Mouse (Mus musculus) MEL (cell line): Measurements from ENCODE around the gene Mrps18a. TPM values are rescaled to one million over a fixed set of nuclear protein-coding genes. Genes with fewer than 3 reads are reported as not detected.

Experiments
- DNase-seq: peaks from one replicate; pipeline ENCODE4 v3.0.0; 2011; ENCODE audit warnings: low read depth, low spot score
- H3K27ac ChIP-seq: 2 replicates; pipeline ENCODE4 v1.5.1; 2012; ENCODE audit warnings: low read depth, mild to moderate bottlenecking, control low read depth, low read length, moderate library complexity; ENCODE audit not compliant: control insufficient read depth
- H3K27me3 ChIP-seq, 2 experiments: fragments of 150-350 bp in 1 of 2; sonication (generic) in 1 of 2; 2 replicates each; pipeline ENCODE4 v1.6.1; 2012; ENCODE audit warnings: low read length in 2 of 2, mild to moderate bottlenecking in 2 of 2, improper control_type of control experiment in 1 of 2, moderate library complexity in 1 of 2; ENCODE audit not compliant: insufficient read depth in 2 of 2, control insufficient read depth in 1 of 2
- H3K36me3 ChIP-seq, 2 experiments: 2 replicates each; pipeline ENCODE4 v1.6.1; 2012 to 2014; ENCODE audit warnings: low read length in 2 of 2, improper control_type of control experiment in 1 of 2, inconsistent platforms in 1 of 2, mild to moderate bottlenecking in 1 of 2; ENCODE audit not compliant: insufficient read depth in 2 of 2, control insufficient read depth in 1 of 2
- H3K4me1 ChIP-seq, 2 experiments: fragments of 150-350 bp in 1 of 2; sonication (generic) in 1 of 2; 2 replicates each; pipeline ENCODE4 v1.6.1; 2012; ENCODE audit warnings: low read length in 2 of 2, improper control_type of control experiment in 1 of 2, mild to moderate bottlenecking in 1 of 2; ENCODE audit not compliant: insufficient read depth in 2 of 2, control insufficient read depth in 1 of 2
- H3K4me3 ChIP-seq, 2 experiments: fragments of 150-350 bp in 1 of 2; sonication (generic) in 1 of 2; 2 replicates each; pipeline ENCODE4 v1.5.1; 2012; ENCODE audit warnings: low read depth in 2 of 2, low read length in 2 of 2, mild to moderate bottlenecking in 2 of 2, moderate library complexity in 2 of 2, control low read depth in 1 of 2, improper control_type of control experiment in 1 of 2; ENCODE audit not compliant: control insufficient read depth in 1 of 2, insufficient read depth in 1 of 2
- H3K79me2 ChIP-seq: 2 replicates; pipeline ENCODE4 v1.6.1; 2012; ENCODE audit warnings: mild to moderate bottlenecking, low read length, moderate library complexity; ENCODE audit not compliant: control insufficient read depth, poor library complexity, insufficient read depth
- H3K9ac ChIP-seq: 2 replicates; pipeline ENCODE4 v1.6.1; 2012; ENCODE audit warnings: low read depth, mild to moderate bottlenecking, control low read depth, low read length, moderate library complexity; ENCODE audit not compliant: control insufficient read depth, poor library complexity, severe bottlenecking
- H3K9me3 ChIP-seq: fragments of 150-350 bp; sonication (generic); replicated peaks from 2 replicates; pipeline ENCODE4 v1.6.1; 2012; ENCODE audit warnings: mild to moderate bottlenecking, low read length, improper control_type of control experiment, moderate library complexity; ENCODE audit not compliant: insufficient read depth
- BHLHE40 ChIP-seq: IDR thresholded peaks from 2 replicates; pipeline ENCODE4 v1.6.1; 2012; ENCODE audit warnings: low read depth, mild to moderate bottlenecking, inconsistent platforms, low read length, improper control_type of control experiment, borderline replicate concordance
- CHD1 ChIP-seq: IDR thresholded peaks from 2 replicates; pipeline ENCODE4 v1.6.1; 2012; ENCODE audit warnings: low read depth, mild to moderate bottlenecking, inconsistent platforms, low read length, improper control_type of control experiment
- EP300 ChIP-seq, 2 experiments: IDR thresholded peaks; 2 replicates each; pipeline ENCODE4 v1.6.1; 2011; ENCODE audit warnings: improper control_type of control experiment in 2 of 2, low read length in 2 of 2, low read depth in 1 of 2, mild to moderate bottlenecking in 1 of 2
- GATA1 ChIP-seq: IDR thresholded peaks from 2 replicates; pipeline ENCODE4 v1.6.1; 2011; ENCODE audit warnings: low read depth, low read length, improper control_type of control experiment
- HCFC1 ChIP-seq: IDR thresholded peaks from 2 replicates; pipeline ENCODE4 v1.6.1; 2012; ENCODE audit warnings: low read depth, mild to moderate bottlenecking, inconsistent platforms, low read length, improper control_type of control experiment, moderate library complexity
- JUND ChIP-seq: IDR thresholded peaks from 2 replicates; pipeline ENCODE4 v1.6.1; 2011; ENCODE audit warnings: low read depth, mild to moderate bottlenecking, improper control_type of control experiment, low read length
- MAX ChIP-seq: IDR thresholded peaks from 2 replicates; pipeline ENCODE4 v1.6.1; 2011; ENCODE audit warnings: low read length, improper control_type of control experiment
- MAZ ChIP-seq: IDR thresholded peaks from 2 replicates; pipeline ENCODE4 v1.6.1; 2012; ENCODE audit warnings: low read depth, mild to moderate bottlenecking, inconsistent platforms, low read length, improper control_type of control experiment
- MEF2A ChIP-seq: IDR thresholded peaks from 2 replicates; pipeline ENCODE4 v1.6.1; 2014; ENCODE audit warnings: low read depth, mild to moderate bottlenecking, inconsistent platforms, low read length, improper control_type of control experiment; ENCODE audit not compliant: poor library complexity, insufficient replicate concordance, severe bottlenecking; ENCODE audit errors: extremely low read depth
- MXI1 ChIP-seq: IDR thresholded peaks from 2 replicates; pipeline ENCODE4 v1.6.1; 2011; ENCODE audit warnings: mild to moderate bottlenecking, low read depth, low read length, improper control_type of control experiment
- MYB ChIP-seq: IDR thresholded peaks from 2 replicates; pipeline ENCODE4 v1.6.1; 2011; ENCODE audit warnings: mild to moderate bottlenecking, low read depth, low read length, improper control_type of control experiment
- NRF1 ChIP-seq: IDR thresholded peaks from 2 replicates; pipeline ENCODE4 v1.6.1; 2014; ENCODE audit warnings: low read depth, mild to moderate bottlenecking, inconsistent platforms, low read length, improper control_type of control experiment, moderate library complexity; ENCODE audit not compliant: poor library complexity, insufficient read depth, severe bottlenecking
- POLR2AphosphoS2 ChIP-seq: IDR thresholded peaks from 2 replicates; pipeline ENCODE4 v1.6.1; 2011; ENCODE audit warnings: low read length, improper control_type of control experiment
- POLR2AphosphoS5 ChIP-seq: IDR thresholded peaks from 2 replicates; pipeline ENCODE4 v1.6.1; 2012; ENCODE audit warnings: low read depth, borderline replicate concordance, mild to moderate bottlenecking, inconsistent platforms, low read length, moderate library complexity, mixed read lengths
- RAD21 ChIP-seq: IDR thresholded peaks from 2 replicates; pipeline ENCODE4 v1.6.1; 2011; ENCODE audit warnings: mild to moderate bottlenecking, low read depth, low read length, improper control_type of control experiment
- RCOR1 ChIP-seq: IDR thresholded peaks from 2 replicates; pipeline ENCODE4 v1.6.1; 2012; ENCODE audit warnings: low read depth, mild to moderate bottlenecking, inconsistent platforms, low read length, improper control_type of control experiment
- SIN3A ChIP-seq: IDR thresholded peaks from 2 replicates; pipeline ENCODE4 v1.6.1; 2012; ENCODE audit warnings: low read length, improper control_type of control experiment, inconsistent platforms
- SMC3 ChIP-seq: IDR thresholded peaks from 2 replicates; pipeline ENCODE4 v1.6.1; 2011; ENCODE audit warnings: low read depth, low read length, improper control_type of control experiment
- TBP ChIP-seq: IDR thresholded peaks from 2 replicates; pipeline ENCODE4 v1.8.0; 2011; ENCODE audit warnings: low read depth, low read length, improper control_type of control experiment
- UBTF ChIP-seq: IDR thresholded peaks from 2 replicates; pipeline ENCODE4 v1.6.1; 2012; ENCODE audit warnings: low read depth, mild to moderate bottlenecking, inconsistent platforms, low read length, improper control_type of control experiment, moderate library complexity, borderline replicate concordance; ENCODE audit not compliant: insufficient read depth
- USF1 ChIP-seq: IDR thresholded peaks from 2 replicates; pipeline ENCODE4 v1.6.1; 2014; ENCODE audit warnings: low read depth, mild to moderate bottlenecking, inconsistent platforms, low read length, improper control_type of control experiment, moderate library complexity
- ZC3H11A ChIP-seq: IDR thresholded peaks from 2 replicates; pipeline ENCODE4 v1.6.1; 2012; ENCODE audit warnings: low read depth, mild to moderate bottlenecking, inconsistent platforms, low read length, improper control_type of control experiment
- ZKSCAN1 ChIP-seq: IDR thresholded peaks from 2 replicates; pipeline ENCODE4 v1.6.1; 2012; ENCODE audit warnings: low read depth, mild to moderate bottlenecking, inconsistent platforms, low read length, improper control_type of control experiment, moderate library complexity
- ZMIZ1 ChIP-seq: IDR thresholded peaks from 2 replicates; pipeline ENCODE4 v1.6.1; 2012; ENCODE audit warnings: low read depth, mild to moderate bottlenecking, inconsistent platforms, low read length, improper control_type of control experiment, moderate library complexity
- ZNF384 ChIP-seq: IDR thresholded peaks from 2 replicates; pipeline ENCODE4 v1.6.1; 2012; ENCODE audit warnings: low read depth, mild to moderate bottlenecking, inconsistent platforms, low read length, improper control_type of control experiment
- polyA plus RNA-seq, 2 experiments: library from polyadenylated mRNA; stranded (reverse) in 1 of 2; unstranded in 1 of 2; fragments of >175 nt in 1 of 2; fragments of >200 nt in 1 of 2; gene quantifications; 2 replicates each; pipeline versions ENCODE4 v1.2.1 to v1.2.4; 2012; ENCODE audit warnings: low replicate concordance in 2 of 2, low read depth in 1 of 2; ENCODE audit not compliant: insufficient read length in 2 of 2, insufficient read depth in 1 of 2, missing spikeins in 1 of 2
- total RNA-seq: library from RNA; depleted of rRNA; stranded (reverse); fragments of 300-350 nt; gene quantifications from 2 replicates; pipeline ENCODE4 v1.2.3, GENCODE M21; 2012

The Mrps18a gene
- total and polyA plus RNA-seq, 3 experiments: 159 to 181 TPM; not detected in 1

DNA sequence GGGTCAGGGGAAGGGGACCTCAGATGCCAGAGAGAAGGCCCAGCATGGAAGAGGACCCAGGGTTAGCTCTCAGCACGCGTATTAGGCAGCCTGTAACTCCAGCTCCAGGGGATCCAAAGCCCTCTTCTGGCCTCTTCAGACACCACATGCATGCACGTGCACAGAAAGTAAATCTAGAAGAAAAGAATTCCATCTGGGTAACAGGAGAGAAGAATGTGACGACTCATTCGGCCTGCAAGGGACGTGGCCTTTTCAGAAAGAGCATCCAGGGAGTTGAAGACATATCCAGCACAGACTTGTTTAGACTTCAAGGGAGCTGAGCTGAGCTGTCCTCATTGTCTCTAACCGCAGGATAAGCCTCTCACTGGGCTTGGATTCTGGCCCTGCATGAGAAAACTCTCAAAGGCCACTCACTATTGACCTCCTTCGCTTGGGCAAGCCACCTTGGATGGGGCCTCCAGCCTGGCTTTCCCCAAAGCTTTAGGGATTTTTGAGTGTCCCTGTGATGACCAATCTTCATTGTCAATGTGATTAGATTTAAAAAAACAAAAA lies 8.1 kb upstream of the Mrps18a start:
- no peaks in the 10 kb centered on the region for H3K9me3 ChIP-seq
- no peak overlapping the region for H3K27ac ChIP-seq
- TF ChIP-seq RCOR1 (no peak), SMC3 (peak; percentile 28; the same call in 1 of the 2 replicates)
- TF ChIP-seq, all 39 proteins: peak for 1
- H3K36me3 ChIP-seq: no peaks in the 10 kb centered on the region
- DNase-seq: no peak
- H3K4me3 ChIP-seq: no peak overlapping the region
- H3K27me3 ChIP-seq: no peaks in the 10 kb centered on the region
- peaks cover under 1 to 6% of the 10 kb centered on the region in 2 experiments; a peak in 2 of 4 replicates for H3K4me1 ChIP-seq
- H3K9ac ChIP-seq: no peak overlapping the region
- no peaks in the 10 kb centered on the region for H3K79me2 ChIP-seq

DNA sequence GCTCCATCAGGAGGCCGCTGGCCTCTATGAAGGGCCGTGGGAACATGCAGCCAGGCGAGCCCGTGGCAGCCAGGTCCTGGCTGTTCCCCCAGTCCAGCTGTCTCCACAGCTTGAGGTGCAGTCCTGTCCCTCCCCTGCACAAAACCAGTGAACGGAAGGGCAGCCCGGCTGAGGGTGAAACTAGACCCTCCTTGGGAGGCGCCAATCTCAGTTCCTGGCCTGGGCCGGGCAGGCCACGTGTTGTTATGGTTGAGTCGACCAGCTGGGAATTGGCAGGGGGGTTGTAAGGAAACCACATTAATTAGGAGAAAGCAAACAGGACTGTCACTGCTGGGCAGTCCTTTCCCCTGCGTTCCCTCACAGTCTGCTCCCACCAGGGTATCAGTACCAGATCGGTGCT lies 6.3 kb upstream of the Mrps18a start:
- no peaks in the 10 kb centered on the region for H3K4me1 ChIP-seq
- no peak overlapping the region for H3K4me3 ChIP-seq
- H3K27ac ChIP-seq: no peak overlapping the region
- H3K9ac ChIP-seq: no peak overlapping the region
- TF ChIP-seq RAD21 (no peak), MAX (no peak), HCFC1 (no peak), NRF1 (no peak), MEF2A (no peak), MAZ (no peak), POLR2AphosphoS5 (no peak), USF1 (no peak), MYB (no peak), UBTF (no peak), SMC3 (no peak)
- H3K9me3 ChIP-seq: no peaks in the 10 kb centered on the region
- no peaks in the 10 kb centered on the region for H3K79me2 ChIP-seq
- DNase-seq: no peak
- H3K36me3 ChIP-seq: no peaks in the 10 kb centered on the region
- no peaks in the 10 kb centered on the region; a peak in 1 of 4 replicates for H3K27me3 ChIP-seq

DNA sequence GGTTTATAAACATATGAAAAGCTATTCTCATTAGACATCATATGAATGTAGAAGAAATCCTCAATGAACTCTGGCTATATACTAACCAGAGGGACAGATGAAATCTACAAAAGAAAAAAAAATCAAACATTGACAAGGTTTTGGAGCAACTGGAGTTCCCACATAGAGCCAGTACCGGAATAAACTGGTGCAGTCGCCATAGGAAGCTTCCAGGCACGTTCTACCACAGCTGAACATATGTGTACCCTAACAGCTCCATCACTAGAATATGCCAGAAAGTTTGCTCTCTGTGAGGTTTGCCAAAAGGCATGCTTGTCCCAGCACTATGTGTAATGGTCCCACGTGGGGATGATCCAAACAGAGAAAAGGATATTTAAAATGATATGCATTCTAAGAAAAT lies 2.5 kb upstream of the Mrps18a start:
- DNase-seq: no peak
- H3K27ac ChIP-seq: no peak overlapping the region
- TF ChIP-seq TBP (no peak), HCFC1 (no peak), BHLHE40 (no peak), ZC3H11A (no peak), MXI1 (no peak), ZNF384 (no peak), GATA1 (no peak), EP300 (IDR thresholded peaks at IDR 0.05; ENCODE audit: low read depth in 1 of 2, low read length in 2 of 2) (no peak), RCOR1 (no peak), JUND (no peak), ZMIZ1 (no peak), CHD1 (no peak), SIN3A (no peak), POLR2AphosphoS2 (no peak), ZKSCAN1 (no peak)
- H3K36me3 ChIP-seq: peaks cover 0 to 8% of the 10 kb centered on the region in 2 experiments; a peak in 2 of 4 replicates
- H3K27me3 ChIP-seq: no peaks in the 10 kb centered on the region; a peak in 1 of 4 replicates
- H3K4me3 ChIP-seq: no peak overlapping the region
- H3K9ac ChIP-seq: no peak overlapping the region
- H3K4me1 ChIP-seq: peaks cover 4 to 12% of the 10 kb centered on the region in 2 experiments; a peak in 2 of 4 replicates
- H3K79me2 ChIP-seq: peaks cover 18% of the 10 kb centered on the region
- H3K9me3 ChIP-seq: no peaks in the 10 kb centered on the region
